Mouse (Mus musculus) midbrain, embryonic 11.5 days (tissue): ENCODE results near the gene Zfand4. TPM values are rescaled to one million over a fixed set of nuclear protein-coding genes. Genes with fewer than 3 reads are reported as not detected.
A peak's percentile ranks its signal among the peaks of the same experiment; 100 is the strongest.

Source experiments
- ATAC-seq: fragments of 200-750 bp; cut with Nextera tagmentation; 2 replicates; pipeline ENCODE4 v1.8.0; 2017; ENCODE audit warnings: moderate TSS enrichment, moderate library complexity; ENCODE audit not compliant: low FRiP score
- DNase-seq: peaks from one replicate; pipeline ENCODE4 v3.0.0; 2015; ENCODE audit warnings: low spot score; ENCODE audit errors: missing footprints
- H3K27ac ChIP-seq: fragments of 300-500 bp; sonication (generic); 2 replicates; pipeline ENCODE4 v1.5.1; 2014; ENCODE audit warnings: low read depth, low read length
- H3K27me3 ChIP-seq: fragments of 300-500 bp; sonication (generic); 2 replicates; pipeline ENCODE4 v1.6.1; 2014; ENCODE audit warnings: mild to moderate bottlenecking, low read length, moderate library complexity, mixed read lengths; ENCODE audit not compliant: control insufficient read depth, insufficient read depth
- H3K36me3 ChIP-seq: fragments of 300-500 bp; sonication (generic); 2 replicates; pipeline ENCODE4 v1.6.1; 2014; ENCODE audit warnings: mild to moderate bottlenecking, low read length, moderate library complexity, mixed read lengths; ENCODE audit not compliant: control insufficient read depth, insufficient read depth
- H3K4me1 ChIP-seq: fragments of 300-500 bp; sonication (generic); 2 replicates; pipeline ENCODE4 v1.6.1; 2014; ENCODE audit warnings: low read length; ENCODE audit not compliant: control insufficient read depth, insufficient read depth
- H3K4me2 ChIP-seq: fragments of 300-500 bp; sonication (generic); 2 replicates; pipeline ENCODE4 v1.6.1; 2014; ENCODE audit warnings: mild to moderate bottlenecking, moderate library complexity
- H3K4me3 ChIP-seq: fragments of 300-500 bp; sonication (generic); 2 replicates; pipeline ENCODE4 v1.5.1; 2014; ENCODE audit warnings: low read depth, low read length
- H3K9ac ChIP-seq: fragments of 300-500 bp; sonication (generic); 2 replicates; pipeline ENCODE4 v1.6.1; 2014; ENCODE audit warnings: low read length
- H3K9me3 ChIP-seq: fragments of 300-500 bp; sonication (generic); 2 replicates; pipeline ENCODE4 v1.6.1; 2016; ENCODE audit warnings: low read length; ENCODE audit not compliant: control insufficient read depth
- WGBS: fragments of 180-500 bp; shearing (Covaris S2); extraction: QIAGEN DNeasy Blood & Tissue Kit; methylation state at CpG from one replicate; pipeline ENCODE4 v1.1.7; 2014; 5-methylcytosine and 5-hydroxymethylcytosine counted together
- polyA plus RNA-seq: library from polyadenylated mRNA; unstranded; fragments of >200 nt; fragmentation: Nextera tagmentation; extraction: Ambion mirVana; gene quantifications from 2 replicates; pipeline ENCODE4 v1.2.1, GENCODE M21; 2014

Gene Zfand4
- polyA plus RNA-seq, 1 experiment from 2014 or later = 13.3 TPM

DNA sequence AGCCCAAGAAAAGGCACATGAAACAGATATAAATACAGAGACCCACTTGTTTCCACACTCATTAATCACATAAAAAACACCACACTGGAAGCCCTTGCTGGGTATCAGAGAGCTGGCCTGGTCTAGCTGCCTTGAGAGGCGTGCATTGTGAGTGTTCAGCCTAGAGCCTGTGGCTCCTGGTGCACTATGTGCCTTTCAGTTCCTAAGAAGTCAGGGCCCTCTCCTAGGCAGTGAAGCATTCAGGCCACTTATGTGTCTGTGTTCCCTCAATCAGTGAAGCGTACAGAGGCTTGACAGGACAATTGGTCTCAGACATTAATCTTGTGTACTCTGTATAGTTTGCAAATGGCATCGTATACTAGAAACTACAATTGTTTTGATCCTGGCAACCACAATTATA lies 19.3 kb downstream of the Zfand4 start:
- no peak overlapping the region for H3K27ac ChIP-seq
- 78% methylated on average over 3 of the region's 3 CpGs for WGBS
- no peaks in the 10 kb centered on the region for H3K27me3 ChIP-seq
- H3K9me3 ChIP-seq = no peaks in the 10 kb centered on the region
- no peaks in the 10 kb centered on the region for H3K4me1 ChIP-seq
- no peak overlapping the region for H3K4me3 ChIP-seq
- no peak for ATAC-seq
- no peaks in the 10 kb centered on the region for H3K36me3 ChIP-seq
- no peak for DNase-seq
- no peak overlapping the region for H3K4me2 ChIP-seq
- H3K9ac ChIP-seq = no peak overlapping the region

DNA sequence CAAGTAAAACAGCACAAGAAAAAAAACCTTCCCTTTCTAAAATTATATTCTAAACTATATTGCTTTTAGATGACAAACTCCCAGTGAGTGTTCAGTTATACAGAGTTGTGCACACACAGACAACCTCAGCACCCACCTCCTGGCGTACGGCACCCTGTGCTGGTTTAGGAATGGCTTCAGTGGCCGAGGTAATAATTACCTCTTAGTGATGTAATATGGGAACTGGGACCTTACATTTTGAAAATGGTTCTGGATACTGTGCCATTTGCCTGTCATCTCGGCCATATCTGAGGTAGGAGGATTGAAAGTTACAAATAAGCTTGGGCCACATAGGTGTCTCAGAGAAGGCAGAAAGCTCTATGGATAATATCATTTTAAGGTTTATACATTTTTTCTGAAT lies 22.3 kb downstream of the Zfand4 start:
- no peak overlapping the region for H3K4me2 ChIP-seq
- H3K4me3 ChIP-seq = no peak overlapping the region
- H3K27ac ChIP-seq = no peak overlapping the region
- ATAC-seq = no peak
- H3K36me3 ChIP-seq = no peaks in the 10 kb centered on the region
- DNase-seq = no peak
- no peak overlapping the region for H3K9ac ChIP-seq
- H3K4me1 ChIP-seq = no peaks in the 10 kb centered on the region
- no peaks in the 10 kb centered on the region for H3K9me3 ChIP-seq
- H3K27me3 ChIP-seq = no peaks in the 10 kb centered on the region
- WGBS = 91% methylated on average over 4 of the region's 4 CpGs

GRCm38 (mm10) chr6:116286870-116287575 lies 23.0 kb downstream of the Zfand4 start:
- no peak for DNase-seq
- H3K4me3 ChIP-seq = no peak overlapping the region
- no peaks in the 10 kb centered on the region for H3K4me1 ChIP-seq
- H3K9me3 ChIP-seq = no peaks in the 10 kb centered on the region
- H3K36me3 ChIP-seq = no peaks in the 10 kb centered on the region
- no peak overlapping the region for H3K4me2 ChIP-seq
- no peaks in the 10 kb centered on the region for H3K27me3 ChIP-seq
- H3K9ac ChIP-seq = no peak overlapping the region
- 86% methylated on average over 5 of the region's 5 CpGs for WGBS
- no peak overlapping the region for H3K27ac ChIP-seq
- no peak for ATAC-seq

GRCm38 (mm10) chr6:116311411-116311810 lies 47.4 kb downstream of the Zfand4 start:
- Histone ChIP-seq H3K4me3 (no peak overlapping the region), H3K9ac (no peak overlapping the region), H3K27ac (no peak overlapping the region), H3K36me3 (no peaks in the 10 kb centered on the region), H3K9me3 (no peaks in the 10 kb centered on the region), H3K27me3 (no peaks in the 10 kb centered on the region), H3K4me2 (no peak overlapping the region), H3K4me1 (no peaks in the 10 kb centered on the region)
- 88% methylated on average over 2 of the region's 2 CpGs for WGBS
- ATAC-seq (no peak), DNase-seq (no peak)

DNA sequence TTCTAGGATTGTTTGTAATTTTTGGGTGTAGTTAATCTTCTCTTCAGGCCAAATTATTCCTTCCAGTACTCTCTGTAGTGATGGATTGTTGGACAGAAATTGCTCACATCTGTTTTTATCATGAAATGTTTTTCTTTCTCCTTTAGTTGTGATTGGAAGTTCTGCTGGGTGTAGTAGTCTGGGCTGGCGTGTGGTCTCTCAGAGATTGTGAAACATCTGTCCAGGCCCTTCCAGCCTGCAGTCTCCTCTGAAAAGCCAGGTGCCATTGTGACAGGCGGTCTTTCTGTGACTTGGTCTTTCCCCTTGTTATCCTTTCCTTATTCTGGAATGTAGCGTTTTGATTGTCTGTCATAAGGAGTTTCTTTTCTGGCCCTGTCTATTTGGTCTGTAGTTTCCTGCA lies 55.2 kb downstream of the Zfand4 start:
- no peak for DNase-seq
- Histone ChIP-seq H3K27ac (no peak overlapping the region), H3K27me3 (no peaks in the 10 kb centered on the region), H3K4me2 (no peak overlapping the region), H3K36me3 (no peaks in the 10 kb centered on the region), H3K9me3 (no peaks in the 10 kb centered on the region), H3K4me3 (no peak overlapping the region), H3K9ac (no peak overlapping the region), H3K4me1 (no peaks in the 10 kb centered on the region)
- WGBS = 86% methylated on average over 3 of the region's 3 CpGs
- no peak for ATAC-seq

DNA sequence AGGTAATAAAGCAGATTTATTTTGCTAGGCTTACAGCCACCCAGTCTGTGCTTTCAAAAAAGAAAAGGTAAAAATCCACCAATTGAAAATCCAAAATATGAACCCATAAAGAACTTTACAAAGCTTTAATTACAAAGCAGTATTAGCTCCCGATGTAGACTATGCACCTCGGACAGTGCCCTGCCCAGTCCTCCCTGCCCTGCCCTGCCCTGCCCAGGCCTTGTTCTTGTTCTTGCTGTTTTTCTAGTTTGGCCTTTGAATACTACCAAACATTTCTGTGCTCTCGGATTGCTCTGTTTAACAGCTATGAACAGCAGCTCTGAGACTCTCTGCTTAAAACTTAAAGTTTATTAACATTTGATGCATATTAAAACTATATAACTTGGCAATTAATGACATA lies 62.6 kb downstream of the Zfand4 start:
- 88% methylated on average over 3 of the region's 3 CpGs for WGBS

DNA sequence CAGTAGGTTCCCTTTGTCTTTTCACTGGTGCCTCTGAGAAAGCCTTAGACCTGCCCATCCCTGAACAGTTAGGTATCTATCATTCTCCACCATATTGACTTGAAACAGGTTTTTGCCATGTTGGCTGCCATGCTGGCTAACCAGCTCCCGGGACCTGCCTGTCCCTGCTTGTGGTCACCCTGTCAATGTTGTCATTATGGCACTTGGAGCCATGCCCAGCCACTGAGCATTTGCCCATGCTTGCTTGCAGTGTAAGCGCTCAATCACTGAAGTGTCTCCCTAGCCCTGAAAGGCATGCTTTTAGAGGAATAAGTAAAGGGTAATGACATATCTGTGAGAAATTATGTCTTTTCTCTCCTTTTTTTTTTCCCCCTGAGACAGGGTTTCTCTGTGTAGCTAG lies 67.4 kb downstream of the Zfand4 start:
- WGBS = 93% methylated on average over 2 of the region's 2 CpGs
- no peaks in the 10 kb centered on the region for H3K27me3 ChIP-seq
- no peak for ATAC-seq

More for the DNA sequence above, 62.6 kb downstream of the Zfand4 start:
- Histone ChIP-seq H3K4me2 (no peak overlapping the region), H3K27ac (no peak overlapping the region), H3K27me3 (no peaks in the 10 kb centered on the region), H3K4me1 (no peaks in the 10 kb centered on the region), H3K4me3 (no peak overlapping the region), H3K9me3 (no peaks in the 10 kb centered on the region), H3K9ac (no peak overlapping the region), H3K36me3 (no peaks in the 10 kb centered on the region)
- ATAC-seq (no peak), DNase-seq (no peak)

GRCm38 (mm10) chr6:116337466-116337834 lies 73.4 kb downstream of the Zfand4 start:
- Histone ChIP-seq H3K27ac (no peak overlapping the region), H3K9ac (peak overlapping the region; percentile 85), H3K36me3 (no peaks in the 10 kb centered on the region), H3K4me1 (peaks cover 4% of the 10 kb centered on the region; the same call in 1 of the 2 replicates), H3K27me3 (no peaks in the 10 kb centered on the region), H3K4me3 (peak overlapping the region; percentile 95), H3K9me3 (no peaks in the 10 kb centered on the region), H3K4me2 (peak overlapping the region; percentile 58)
- ATAC-seq (no peak; the same call in 1 of the 2 replicates), DNase-seq (no peak)
- WGBS = 5% methylated on average over 7 of the region's 7 CpGs

More for the DNA sequence above, 67.4 kb downstream of the Zfand4 start:
- Histone ChIP-seq H3K4me2 (no peak overlapping the region), H3K9me3 (no peaks in the 10 kb centered on the region), H3K4me1 (no peaks in the 10 kb centered on the region), H3K27ac (no peak overlapping the region), H3K4me3 (no peak overlapping the region), H3K9ac (no peak overlapping the region), H3K36me3 (no peaks in the 10 kb centered on the region)
- no peak for DNase-seq

DNA sequence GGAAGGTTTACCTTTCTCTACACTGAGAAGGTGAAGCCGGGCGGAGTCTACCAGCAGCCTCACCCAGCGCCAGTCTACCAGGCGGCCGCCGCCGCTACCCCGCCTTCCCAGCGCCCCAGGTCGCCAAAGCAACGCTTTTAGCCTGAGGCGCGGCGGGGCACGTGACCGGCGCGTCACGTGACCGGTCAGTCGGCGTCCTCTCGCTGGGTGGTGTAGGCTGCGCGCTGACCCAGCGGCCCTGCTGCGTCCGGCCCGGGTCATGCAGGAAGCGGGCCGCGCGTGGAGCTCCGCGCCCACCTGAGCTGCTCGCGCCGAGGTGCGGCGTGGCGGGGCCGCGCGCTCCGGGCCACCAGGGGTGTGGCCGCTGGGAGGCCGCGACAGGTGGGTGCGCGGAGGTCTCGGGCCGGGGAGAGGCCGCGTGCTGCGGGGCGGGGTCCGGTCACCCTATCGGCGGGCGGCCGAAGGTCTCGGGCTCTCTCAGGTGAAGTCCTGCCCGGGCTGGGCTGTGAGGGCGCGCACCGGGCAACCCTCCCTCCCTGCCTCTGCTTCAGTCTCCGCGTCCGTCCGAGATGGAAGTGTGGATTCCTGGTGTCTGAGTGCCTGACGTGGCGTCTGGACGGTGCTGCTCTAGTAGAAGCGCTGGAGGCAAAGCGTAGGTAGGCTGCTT lies 73.9 kb downstream of the Zfand4 start, which contains the start of gene March8:
March8 (plus strand) TSS at position 190 of the 667 bp plus-strand sequence.
- peaks cover 4% of the 10 kb centered on the region; the same call in 1 of the 2 replicates for H3K4me1 ChIP-seq
- no peak within 1 kb of the TSS for H3K27ac ChIP-seq
- peak within 1 kb of the TSS; percentile 85 for H3K9ac ChIP-seq
- peak; percentile 100 for DNase-seq
- H3K36me3 ChIP-seq = no peaks in the 10 kb centered on the region
- no peaks in the 10 kb centered on the region for H3K9me3 ChIP-seq
- H3K4me2 ChIP-seq = peak within 1 kb of the TSS; percentile 58
- no peaks in the 10 kb centered on the region for H3K27me3 ChIP-seq
- ATAC-seq = peak; percentile 99
- under 1% methylated on average over 60 of the region's 75 CpGs for WGBS
- peak within 1 kb of the TSS; percentile 95 for H3K4me3 ChIP-seq
